In genomic region chr11:97719041-97719440, GRCm38 (mm10) we compare ENCODE assay signal across 25 mouse cellular contexts. TPM values are rescaled to one million over a fixed set of nuclear protein-coding genes. Genes with fewer than 3 reads are reported as not detected.
DNase-seq lines count a peak whose midpoint lies in the region; ATAC-seq and TF ChIP-seq lines count a peak whose summit lies in the region.
"Had no signal": no experiment of that assay in that cellular context is flagged by ENCODE, and none has a peak within 500 bp of the region (broad histone marks: within the 10 kb centered on the region; RNA-seq: fewer than 3 reads in every experiment).

No protein-coding gene starts in this region.

- peaks cover 72% of the 10 kb centered on the region for H3K36me3 ChIP-seq in heart, postnatal 0 days (replicated peaks; ENCODE audit: control insufficient read depth, insufficient read depth, low read length)
- H3K36me3 ChIP-seq in CH12.LX (replicated peaks in 1 of 2; ENCODE audit: control insufficient read depth in 1 of 2, insufficient read depth in 1 of 2, low read length in 1 of 2) = peaks cover 51 to 86% of the 10 kb centered on the region in 2 experiments
- peaks cover 55% of the 10 kb centered on the region for H3K36me3 ChIP-seq in liver, embryonic 15.5 days (replicated peaks)

- no peak overlapping the region for H3K9ac ChIP-seq in heart, postnatal 0 days (replicated peaks; ENCODE audit: low read depth, low read length)
- no peak overlapping the region for H3K9ac ChIP-seq in CH12.LX (ENCODE audit: insufficient read depth, low read depth)
- H3K9ac ChIP-seq in liver, embryonic 15.5 days = no peak overlapping the region
- H3K9ac ChIP-seq: embryonic facial prominence, embryonic 12.5 days; forebrain, embryonic 13.5 days; hindbrain, embryonic 12.5 days; liver, embryonic 14.5 days; stomach, embryonic 15.5 days had no signal

- no peaks in the 10 kb centered on the region for H3K27me3 ChIP-seq in heart, postnatal 0 days (ENCODE audit: control insufficient read depth, insufficient read depth, low read length)
- H3K27me3 ChIP-seq in CH12.LX (replicated peaks) = no peaks in the 10 kb centered on the region
- no peaks in the 10 kb centered on the region for H3K27me3 ChIP-seq in liver, embryonic 15.5 days
- H3K27me3 ChIP-seq: embryonic facial prominence, embryonic 12.5 days; forebrain, embryonic 13.5 days; hindbrain, embryonic 12.5 days; Patski; stomach, embryonic 15.5 days had no signal

- intact Hi-C loops in left cerebral cortex, postnatal 25 days (cut with DNase I) = no loop called here

- no peaks in the 10 kb centered on the region for H3K9me3 ChIP-seq in heart, postnatal 0 days (replicated peaks; ENCODE audit: control insufficient read depth, low read length)
- peaks cover 19% of the 10 kb centered on the region for H3K9me3 ChIP-seq in CH12.LX (replicated peaks; ENCODE audit: low read length)
- no peaks in the 10 kb centered on the region for H3K9me3 ChIP-seq in liver, embryonic 15.5 days (replicated peaks)
- H3K9me3 ChIP-seq: heart, embryonic 10.5 days; stomach, embryonic 15.5 days had no signal

- H3K4me2 ChIP-seq in heart, postnatal 0 days (ENCODE audit: low read depth, low read length) = no peak overlapping the region
- no peak overlapping the region for H3K4me2 ChIP-seq in CH12.LX (ENCODE audit: insufficient read depth, low read depth, poor library complexity, severe bottlenecking)
- H3K4me2 ChIP-seq in liver, embryonic 15.5 days = no peak overlapping the region
- H3K4me2 ChIP-seq: embryonic facial prominence, embryonic 12.5 days; forebrain, embryonic 13.5 days; hindbrain, embryonic 12.5 days; stomach, embryonic 15.5 days had no signal

- H3K27ac ChIP-seq in heart, postnatal 0 days (ENCODE audit: low read depth) = peak overlapping the region; percentile 6; the same call in 1 of the 2 replicates
- peak overlapping the region; percentile 20 for H3K27ac ChIP-seq in CH12.LX (ENCODE audit: insufficient read depth, low read depth)
- peak overlapping the region; percentile 68 for H3K27ac ChIP-seq in liver, embryonic 15.5 days (replicated peaks)
- H3K27ac ChIP-seq: embryonic facial prominence, embryonic 12.5 days; forebrain, embryonic 13.5 days; heart, embryonic 10.5 days; hindbrain, embryonic 12.5 days; left cerebral cortex, adult 2 months; limb, embryonic 10.5 days; liver, embryonic 14.5 days; stomach, embryonic 15.5 days had no signal

- no peak for TF ChIP-seq EP300 in heart, postnatal 0 days (IDR thresholded peaks at IDR 0.05; ENCODE audit: low read depth)
- TF ChIP-seq EP300 in CH12.LX (IDR thresholded peaks at IDR 0.05; ENCODE audit: low read length) = no peak

- no peaks in the 10 kb centered on the region for H3K79me2 ChIP-seq in CH12.LX (replicated peaks; ENCODE audit: control insufficient read depth, extremely low read depth, insufficient read depth, poor library complexity, severe bottlenecking)

- WGBS in heart, postnatal 0 days = 77% methylated on average over 4 of the region's 4 CpGs
- WGBS in liver, embryonic 15.5 days (ENCODE audit: insufficient replicate concordance) = 62% methylated on average over 4 of the region's 4 CpGs

- TF ChIP-seq RAD21 in CH12.LX (IDR thresholded peaks at IDR 0.05; ENCODE audit: low read depth, low read length) = no peak

- no peak overlapping the region for H3K4me3 ChIP-seq in heart, postnatal 0 days (ENCODE audit: low read depth, low read length)
- H3K4me3 ChIP-seq in CH12.LX (replicated peaks in 1 of 3; ENCODE audit: low read depth in 2 of 3, low read length in 2 of 3, poor library complexity in 1 of 3) = no peak overlapping the region
- no peak overlapping the region for H3K4me3 ChIP-seq in liver, embryonic 15.5 days (replicated peaks)
- H3K4me3 ChIP-seq: embryonic facial prominence, embryonic 12.5 days; erythroblast, embryonic 14.5 days; forebrain, embryonic 13.5 days; heart, embryonic 10.5 days; hindbrain, embryonic 12.5 days; left cerebral cortex, adult 2 months; limb, embryonic 10.5 days; stomach, embryonic 15.5 days had no signal

- in situ Hi-C loops in CH12.LX (cut with MboI; ENCODE audit: low pct_ligation_motif_present, low pct_unique_long_range_greater_than_20kb, low sequenced_read_pairs) = no loop called here

- no peak for TF ChIP-seq CTCF in heart, postnatal 0 days (IDR thresholded peaks at IDR 0.05; ENCODE audit: low read depth)
- no peak for TF ChIP-seq CTCF in CH12.LX (conservative IDR thresholded peaks at IDR 0.05 in 1 of 2, IDR thresholded peaks at IDR 0.05 in 1 of 2; ENCODE audit: low read depth in 2 of 2, low read length in 2 of 2)

- no peak for TF ChIP-seq POLR2A in CH12.LX (IDR thresholded peaks at IDR 0.05; ENCODE audit: low read depth, low read length)

- DNase-seq in heart, postnatal 0 days (ENCODE audit: low spot score) = no peak
- no peak for DNase-seq in heart, adult 8-10 months (ENCODE audit: low spot score)
- no peak for DNase-seq in CH12.LX (ENCODE audit: extremely low read depth)
- peak; percentile 59 to 72 for DNase-seq in natural killer cell, adult 2 months (ENCODE audit: low spot score in 2 of 2)
- DNase-seq in layer of hippocampus, postnatal 25 days (ENCODE audit: extremely low spot score in 1 of 2, low spot score in 1 of 2) = no peak
- no peak for DNase-seq in left cerebral cortex, adult 11 months (ENCODE audit: low spot score)
- DNase-seq in left cerebral cortex, postnatal 25 days (ENCODE audit: low spot score in 2 of 2) = no peak
- DNase-seq: cerebellum, adult 9-10 months; heart, postnatal 10 days; kidney, adult 8-10 months; kidney, postnatal 14 days; lung, postnatal 14 days; thymus, adult 18-20 months had no signal

- peaks cover 4% of the 10 kb centered on the region; the same call in 1 of the 2 replicates for H3K4me1 ChIP-seq in heart, postnatal 0 days (ENCODE audit: control insufficient read depth, insufficient read depth)
- H3K4me1 ChIP-seq in CH12.LX (ENCODE audit: control insufficient read depth in 1 of 2, insufficient read depth in 2 of 2) = peaks cover 19 to 51% of the 10 kb centered on the region in 2 experiments
- peaks cover 9% of the 10 kb centered on the region for H3K4me1 ChIP-seq in liver, embryonic 15.5 days (replicated peaks)
- H3K4me1 ChIP-seq: embryonic facial prominence, embryonic 12.5 days; forebrain, embryonic 13.5 days; hindbrain, embryonic 12.5 days; limb, embryonic 10.5 days; stomach, embryonic 15.5 days had no signal

- no peak for ATAC-seq in heart, postnatal 0 days (ENCODE audit: insufficient read depth, low read depth)
- ATAC-seq in liver, embryonic 15.5 days (ENCODE audit: insufficient read depth) = no peak
- ATAC-seq: forebrain, embryonic 13.5 days; midbrain, embryonic 16.5 days; Patski had no signal

- dilution Hi-C loops in CH12.LX (cut with MboI; ENCODE audit: extremely low pct_ligation_motif_present, extremely low pct_unique_long_range_greater_than_20kb, low sequenced_read_pairs) = no loop called here

RNA-seq across cellular contexts. Expression of gene Psmb3, which starts 15.8 kb away (rescaled TPM):
- total RNA-seq in heart, postnatal 0 days (2014; rRNA removed; ENCODE audit: low replicate concordance) = 486 and 592 TPM in 2 replicates
- 495 and 503 TPM in 2 replicates for polyA plus RNA-seq in heart, postnatal 0 days (2015; fragmentation: Nextera tagmentation; extraction: Ambion mirVana)
- 100 to 1,000 TPM; 145 to 154 (median 150) TPM for total RNA-seq in heart, adult 8-10 months (2022)
- 863 and 969 TPM in 2 replicates for total RNA-seq in CH12.LX (2012; rRNA removed)
- total RNA-seq in CH12.LX (2014; rRNA removed) = 1,070 and 1,251 TPM in 2 replicates
- polyA plus RNA-seq in CH12.LX (2012; ENCODE audit: insufficient read length, low read depth) = 560 and 594 TPM in 2 replicates
- 236 and 247 TPM in 2 replicates for polyA plus RNA-seq in liver, embryonic 15.5 days (2015; fragmentation: Nextera tagmentation; extraction: Ambion mirVana)
- 100 to 1,000 TPM; 125 to 144 TPM for total RNA-seq in layer of hippocampus, postnatal 25 days (2021)
- total RNA-seq in left cerebral cortex, postnatal 25 days (2021) = 100 to 1,000 TPM; 119 to 124 TPM

RNA-seq across cellular contexts. Expression of gene Pcgf2, which starts 18.7 kb away (rescaled TPM):
- 1.1 and 3.6 TPM in 2 replicates for total RNA-seq in heart, postnatal 0 days (2014; rRNA removed; ENCODE audit: low replicate concordance)
- 6.0 and 7.1 TPM in 2 replicates for polyA plus RNA-seq in heart, postnatal 0 days (2015; fragmentation: Nextera tagmentation; extraction: Ambion mirVana)
- 1 to 10 TPM; 4.6 to 6.3 (median 5.3) TPM for total RNA-seq in heart, adult 8-10 months (2022)
- total RNA-seq in CH12.LX (2012; rRNA removed) = 5.6 and 7.9 TPM in 2 replicates
- 0.81 and 0.99 TPM in 2 replicates for total RNA-seq in CH12.LX (2014; rRNA removed)
- polyA plus RNA-seq in CH12.LX (2012; ENCODE audit: insufficient read length, low read depth) = 16.3 and 19.5 TPM in 2 replicates
- polyA plus RNA-seq in liver, embryonic 15.5 days (2015; fragmentation: Nextera tagmentation; extraction: Ambion mirVana) = 1.4 and 2.7 TPM in 2 replicates
- 10 to 100 TPM; 19.7 to 27.9 TPM for total RNA-seq in layer of hippocampus, postnatal 25 days (2021)
- total RNA-seq in left cerebral cortex, postnatal 25 days (2021) = 10 to 100 TPM; 30.1 to 30.3 TPM

RNA-seq across cellular contexts. Expression of gene Pip4k2b, which starts 25.5 kb away (rescaled TPM):
- total RNA-seq in heart, postnatal 0 days (2014; rRNA removed; ENCODE audit: low replicate concordance) = 12.6 and 12.7 TPM in 2 replicates
- 0.79 and 0.95 TPM in 2 replicates for polyA plus RNA-seq in heart, postnatal 0 days (2015; fragmentation: Nextera tagmentation; extraction: Ambion mirVana)
- total RNA-seq in heart, adult 8-10 months (2022) = 10 to 100 TPM; 21.9 to 26.6 (median 25.6) TPM
- 28.7 and 30.8 TPM in 2 replicates for total RNA-seq in CH12.LX (2012; rRNA removed)
- total RNA-seq in CH12.LX (2014; rRNA removed) = 20.3 and 23.3 TPM in 2 replicates
- polyA plus RNA-seq in CH12.LX (2012; ENCODE audit: insufficient read length, low read depth) = 35.4 and 44.0 TPM in 2 replicates
- polyA plus RNA-seq in liver, embryonic 15.5 days (2015; fragmentation: Nextera tagmentation; extraction: Ambion mirVana) = 0.48 and 0.54 TPM in 2 replicates
- 100 to 1,000 TPM; 104 to 105 TPM for total RNA-seq in layer of hippocampus, postnatal 25 days (2021)
- total RNA-seq in left cerebral cortex, postnatal 25 days (2021) = 100 to 1,000 TPM; 111 to 118 TPM

RNA-seq across cellular contexts. Expression of gene Cisd3, which starts 33.4 kb away (rescaled TPM):
- 46.1 and 50.8 TPM in 2 replicates for total RNA-seq in heart, postnatal 0 days (2014; rRNA removed; ENCODE audit: low replicate concordance)
- 125 and 135 TPM in 2 replicates for polyA plus RNA-seq in heart, postnatal 0 days (2015; fragmentation: Nextera tagmentation; extraction: Ambion mirVana)
- total RNA-seq in heart, adult 8-10 months (2022) = 100 to 1,000 TPM; 133 to 158 (median 141) TPM
- total RNA-seq in CH12.LX (2012; rRNA removed) (141 and 157 TPM in 2 replicates), CH12.LX (2014; rRNA removed) (63.8 and 66.1 TPM in 2 replicates)
- polyA plus RNA-seq in CH12.LX (2012; ENCODE audit: insufficient read length, low read depth) = 169 and 221 TPM in 2 replicates
- 11.4 and 12.3 TPM in 2 replicates for polyA plus RNA-seq in liver, embryonic 15.5 days (2015; fragmentation: Nextera tagmentation; extraction: Ambion mirVana)
- total RNA-seq in layer of hippocampus, postnatal 25 days (2021) = 10 to 100 TPM; 47.0 to 55.1 TPM
- 10 to 100 TPM; 46.5 to 48.8 TPM for total RNA-seq in left cerebral cortex, postnatal 25 days (2021)
- polyA plus RNA-seq: erythroblast, embryonic 14.5 days had no signal

RNA-seq across cellular contexts. Expression of gene Cwc25, which starts 47.3 kb away (rescaled TPM):
- total RNA-seq in heart, postnatal 0 days (2014; rRNA removed; ENCODE audit: low replicate concordance) = 3.2 and 3.5 TPM in 2 replicates
- polyA plus RNA-seq in heart, postnatal 0 days (2015; fragmentation: Nextera tagmentation; extraction: Ambion mirVana) = 7.7 and 8.2 TPM in 2 replicates
- 1 to 10 TPM; 6.1 to 7.1 (median 6.3) TPM for total RNA-seq in heart, adult 8-10 months (2022)
- total RNA-seq in CH12.LX (2012; rRNA removed) (16.7 and 17.3 TPM in 2 replicates), CH12.LX (2014; rRNA removed) (19.3 and 19.6 TPM in 2 replicates)
- polyA plus RNA-seq in CH12.LX (2012; ENCODE audit: insufficient read length, low read depth) = 21.5 and 21.7 TPM in 2 replicates
- polyA plus RNA-seq in liver, embryonic 15.5 days (2015; fragmentation: Nextera tagmentation; extraction: Ambion mirVana) = 5.4 and 5.8 TPM in 2 replicates
- 10 to 100 TPM; 19.2 to 20.6 TPM for total RNA-seq in layer of hippocampus, postnatal 25 days (2021)
- 10 to 100 TPM; 18.7 to 20.2 TPM for total RNA-seq in left cerebral cortex, postnatal 25 days (2021)

Comparison
In these comparisons a context has a peak if more than half of its experiments do, and no peak if none do; other contexts are left out.
1. DNase-seq: peak in natural killer cell, adult 2 months (2 of 2); none in heart, postnatal 0 days (single experiment), heart, adult 8-10 months (single experiment), CH12.LX (single experiment), layer of hippocampus, postnatal 25 days (0 of 2), left cerebral cortex, adult 11 months (single experiment) and left cerebral cortex, postnatal 25 days (0 of 2).
2. H3K27ac ChIP-seq: peak in every context shown above with its lines; median percentile 68 in liver, embryonic 15.5 days; 20 in CH12.LX; 6 in heart, postnatal 0 days.